Mouse (Mus musculus): ENCODE data around the gene Olfr1417. TPM values are rescaled to one million over a fixed set of nuclear protein-coding genes. Genes with fewer than 3 reads are reported as not detected.

Olfr1417 gene
- total and polyA plus RNA-seq, 3 experiments = not detected

DNA sequence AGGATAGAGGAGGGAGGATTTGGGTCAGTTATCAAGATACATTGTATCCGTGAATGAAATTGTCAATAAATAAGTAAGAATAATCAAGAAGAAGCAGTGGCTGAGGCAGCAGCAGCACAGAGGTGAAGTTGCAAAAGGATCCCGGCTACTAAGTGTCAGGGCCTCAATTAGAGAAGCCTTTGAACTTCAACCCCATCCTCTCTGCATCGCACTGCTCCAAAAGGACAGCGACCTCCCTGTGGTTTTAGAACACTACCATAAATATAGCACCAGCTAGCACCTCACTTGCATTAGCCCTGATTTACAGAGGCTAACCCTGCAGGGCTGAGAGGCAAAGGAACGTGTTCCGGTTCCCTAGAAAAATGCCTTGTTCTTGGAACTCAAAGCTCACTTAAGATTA is 22.3 kb downstream of the Olfr1417 start:
- no peak for TF ChIP-seq MAFK (IDR thresholded peaks at IDR 0.05; ENCODE audit: borderline replicate concordance, low read depth, low read length)
- no peak for TF ChIP-seq MYB (IDR thresholded peaks at IDR 0.05; ENCODE audit: low read depth, low read length)
- no peak for TF ChIP-seq KAT2A (conservative IDR thresholded peaks at IDR 0.05; ENCODE audit: low read depth, low read length)
- no peak for TF ChIP-seq NELFE (IDR thresholded peaks at IDR 0.05; ENCODE audit: low read depth, low read length)
- TF ChIP-seq ETS1 (IDR thresholded peaks at IDR 0.05; ENCODE audit: low read depth, low read length) = no peak
- no peak for TF ChIP-seq CTCF (IDR thresholded peaks at IDR 0.05 in 2 of 3, conservative IDR thresholded peaks at IDR 0.05 in 1 of 3; ENCODE audit: control insufficient read depth in 1 of 3, insufficient read depth in 1 of 3, low read depth in 2 of 3, low read length in 3 of 3, poor library complexity in 1 of 3, severe bottlenecking in 1 of 3)
- TF ChIP-seq EP300 (IDR thresholded peaks at IDR 0.05; ENCODE audit: low read depth in 1 of 2, low read length in 2 of 2) = no peak
- no peak for TF ChIP-seq JUND (IDR thresholded peaks at IDR 0.05; ENCODE audit: low read depth, low read length)
- TF ChIP-seq POLR2A (IDR thresholded peaks at IDR 0.05; ENCODE audit: control insufficient read depth in 1 of 2, insufficient read depth in 1 of 2, low read depth in 1 of 2, low read length in 2 of 2, poor library complexity in 1 of 2) = no peak
- no peak for TF ChIP-seq RAD21 (IDR thresholded peaks at IDR 0.05; ENCODE audit: low read depth, low read length)
- TF ChIP-seq RCOR1 (IDR thresholded peaks at IDR 0.05; ENCODE audit: low read depth, low read length) = no peak
- no peak for TF ChIP-seq MEF2A (IDR thresholded peaks at IDR 0.05; ENCODE audit: extremely low read depth, insufficient replicate concordance, low read depth, low read length, poor library complexity, severe bottlenecking)
- no peak for TF ChIP-seq USF2 (IDR thresholded peaks at IDR 0.05; ENCODE audit: borderline replicate concordance in 1 of 2, insufficient read depth in 1 of 2, low read depth in 1 of 2, low read length in 2 of 2)
- no peak for TF ChIP-seq ZNF384 (IDR thresholded peaks at IDR 0.05; ENCODE audit: low read depth, low read length)
- TF ChIP-seq HCFC1 (IDR thresholded peaks at IDR 0.05; ENCODE audit: low read depth, low read length) = no peak
- no peak for TF ChIP-seq MAX (IDR thresholded peaks at IDR 0.05; ENCODE audit: low read length)
- no peak for TF ChIP-seq ELF1 (IDR thresholded peaks at IDR 0.05; ENCODE audit: low read depth, low read length)
- TF ChIP-seq E2F4 (IDR thresholded peaks at IDR 0.05; ENCODE audit: borderline replicate concordance, low read depth, low read length) = no peak
- no peaks in the 10 kb centered on the region; a peak in 1 of 4 replicates for H3K27me3 ChIP-seq (ENCODE audit: control insufficient read depth in 1 of 2, insufficient read depth in 2 of 2, low read length in 2 of 2)

DNA sequence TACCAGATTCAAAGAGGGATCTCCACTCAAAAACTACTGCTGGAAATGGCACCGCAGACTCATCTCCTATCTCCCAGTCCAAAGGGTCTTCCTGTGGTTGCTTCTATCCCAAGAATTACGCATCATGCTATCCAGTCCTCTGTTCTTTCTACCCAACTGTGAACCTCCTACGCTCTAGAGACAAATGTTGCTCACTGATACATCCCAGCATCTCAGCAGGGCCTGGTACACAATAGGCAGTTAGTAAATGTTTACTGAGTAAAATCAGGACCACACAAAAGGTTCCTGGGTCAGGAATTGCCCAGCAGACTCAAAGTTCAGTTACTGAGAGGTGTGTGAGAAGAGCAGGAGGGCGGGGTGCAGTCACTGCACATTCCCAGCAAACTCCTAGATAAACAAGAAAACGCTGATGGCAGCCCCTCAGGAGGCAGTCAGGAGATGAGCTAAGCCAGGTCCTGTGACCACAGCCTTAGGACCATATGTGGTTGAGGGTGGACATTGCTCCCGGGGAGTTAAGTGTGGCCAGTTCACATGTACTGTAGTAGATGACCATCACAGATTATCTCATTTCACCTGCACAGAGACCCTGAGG is 24.2 kb downstream of the Olfr1417 start:
- Histone ChIP-seq H3K27me3 (ENCODE audit: control insufficient read depth in 1 of 2, insufficient read depth in 2 of 2, low read length in 2 of 2) (no peaks in the 10 kb centered on the region; a peak in 1 of 4 replicates), H3K79me2 (ENCODE audit: control insufficient read depth, insufficient read depth, low read length, poor library complexity) (no peaks in the 10 kb centered on the region), H3K27ac (ENCODE audit: control insufficient read depth, low read depth, low read length) (no peak overlapping the region), H3K4me3 (ENCODE audit: control insufficient read depth in 1 of 2, insufficient read depth in 1 of 2, low read depth in 2 of 2, low read length in 2 of 2) (no peak overlapping the region), H3K4me1 (ENCODE audit: control insufficient read depth in 1 of 2, insufficient read depth in 2 of 2, low read length in 2 of 2) (peaks cover 0 to 11% of the 10 kb centered on the region in 2 experiments; a peak in 3 of 4 replicates), H3K36me3 (ENCODE audit: control insufficient read depth in 1 of 2, insufficient read depth in 2 of 2, low read length in 2 of 2) (peaks cover 0 to 7% of the 10 kb centered on the region in 2 experiments; a peak in 2 of 4 replicates), H3K9ac (ENCODE audit: control insufficient read depth, low read depth, low read length, poor library complexity, severe bottlenecking) (no peak overlapping the region), H3K9me3 (replicated peaks; ENCODE audit: insufficient read depth, low read length) (no peaks in the 10 kb centered on the region)
- TF ChIP-seq NRF1 (IDR thresholded peaks at IDR 0.05; ENCODE audit: insufficient read depth, low read depth, low read length, poor library complexity, severe bottlenecking) (no peak), ZMIZ1 (IDR thresholded peaks at IDR 0.05; ENCODE audit: low read depth, low read length) (no peak), MYB (IDR thresholded peaks at IDR 0.05; ENCODE audit: low read depth, low read length) (no peak), ZKSCAN1 (IDR thresholded peaks at IDR 0.05; ENCODE audit: low read depth, low read length) (no peak), E2F4 (IDR thresholded peaks at IDR 0.05; ENCODE audit: borderline replicate concordance, low read depth, low read length) (no peak), MAFK (IDR thresholded peaks at IDR 0.05; ENCODE audit: borderline replicate concordance, low read depth, low read length) (no peak), RCOR1 (IDR thresholded peaks at IDR 0.05; ENCODE audit: low read depth, low read length) (no peak), ZC3H11A (IDR thresholded peaks at IDR 0.05; ENCODE audit: low read depth, low read length) (no peak), POLR2AphosphoS2 (IDR thresholded peaks at IDR 0.05; ENCODE audit: low read length) (no peak)
- no peak for DNase-seq (ENCODE audit: low read depth, low spot score)

More for the DNA sequence above, 22.3 kb downstream of the Olfr1417 start:
- Histone ChIP-seq H3K9ac (ENCODE audit: control insufficient read depth, low read depth, low read length, poor library complexity, severe bottlenecking) (no peak overlapping the region), H3K27ac (ENCODE audit: control insufficient read depth, low read depth, low read length) (no peak overlapping the region), H3K9me3 (replicated peaks; ENCODE audit: insufficient read depth, low read length) (no peaks in the 10 kb centered on the region), H3K79me2 (ENCODE audit: control insufficient read depth, insufficient read depth, low read length, poor library complexity) (no peaks in the 10 kb centered on the region), H3K4me1 (ENCODE audit: control insufficient read depth in 1 of 2, insufficient read depth in 2 of 2, low read length in 2 of 2) (no peaks in the 10 kb centered on the region), H3K4me3 (ENCODE audit: control insufficient read depth in 1 of 2, insufficient read depth in 1 of 2, low read depth in 2 of 2, low read length in 2 of 2) (no peak overlapping the region), H3K36me3 (ENCODE audit: control insufficient read depth in 1 of 2, insufficient read depth in 2 of 2, low read length in 2 of 2) (no peaks in the 10 kb centered on the region)
- no peak for DNase-seq (ENCODE audit: low read depth, low spot score)
